Mouse (Mus musculus): ENCODE measurements at regions not wholly inside any gene's neighbourhood (a gene's known extent, or its start where the extent isn't known, plus 50 kb on each side); places are given as distances from the start of the nearest gene placed in this dataset.

GRCm38 (mm10) chr3:41453525-41453924 lies 102.0 kb upstream of the Jade1 start:
- TF ChIP-seq EP300 (IDR thresholded peaks at IDR 0.05; ENCODE audit: insufficient read depth, low read depth, low read length) = no peak
- Histone ChIP-seq H3K36me3 (ENCODE audit: control insufficient read depth, insufficient read depth, low read length) (no peaks in the 10 kb centered on the region), H3K79me2 (replicated peaks; ENCODE audit: control insufficient read depth, insufficient read depth, low read length) (no peaks in the 10 kb centered on the region), H3K4me3 (no peak overlapping the region), H3K27ac (no peak overlapping the region), H3K27me3 (ENCODE audit: control insufficient read depth, insufficient read depth, low read length) (no peaks in the 10 kb centered on the region), H3K9ac (ENCODE audit: low read depth, low read length) (no peak overlapping the region), H3K4me1 (ENCODE audit: control insufficient read depth, insufficient read depth, low read length) (no peaks in the 10 kb centered on the region)
- intact Hi-C loops (cut with DNase I) = no loop called here
- DNase-seq = no peak
- 71% methylated on average over 3 of the region's 3 CpGs for WGBS

DNA sequence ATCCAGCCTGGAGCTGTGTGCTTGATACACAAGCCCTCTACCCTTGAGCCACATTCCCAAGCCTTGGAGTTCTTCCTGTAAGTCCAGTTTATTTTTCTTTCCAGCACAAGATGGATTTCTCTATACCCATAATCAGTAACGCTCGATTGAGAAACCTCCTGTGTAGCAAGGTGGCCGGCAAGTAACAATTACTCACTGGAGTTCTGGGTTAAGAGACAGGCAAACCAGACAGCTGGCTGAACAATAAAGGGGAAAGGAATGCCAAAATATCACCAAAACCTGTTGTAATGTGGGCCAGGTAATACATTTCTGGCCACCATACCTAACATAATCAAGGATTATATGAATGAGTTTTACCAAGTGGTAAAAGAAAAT lies 102.8 kb upstream of the Jade1 start:
- intact Hi-C loops (cut with DNase I) = no loop called here
- no peaks in the 10 kb centered on the region for H3K27me3 ChIP-seq (ENCODE audit: control insufficient read depth, insufficient read depth, low read length)
- H3K79me2 ChIP-seq (replicated peaks; ENCODE audit: control insufficient read depth, insufficient read depth, low read length) = no peaks in the 10 kb centered on the region
- TF ChIP-seq POLR2A (IDR thresholded peaks at IDR 0.05; ENCODE audit: insufficient read depth, low read depth, low read length) (no peak), EP300 (IDR thresholded peaks at IDR 0.05; ENCODE audit: insufficient read depth, low read depth, low read length) (no peak), CTCF (IDR thresholded peaks at IDR 0.05) (no peak)
- no peak overlapping the region for H3K27ac ChIP-seq
- no peak overlapping the region for H3K9ac ChIP-seq (ENCODE audit: low read depth, low read length)
- 63% methylated on average over 3 of the region's 3 CpGs for WGBS
- no peak overlapping the region for H3K4me3 ChIP-seq
- no peaks in the 10 kb centered on the region for H3K36me3 ChIP-seq (ENCODE audit: control insufficient read depth, insufficient read depth, low read length)
- no peak for DNase-seq
- H3K4me1 ChIP-seq (ENCODE audit: control insufficient read depth, insufficient read depth, low read length) = no peaks in the 10 kb centered on the region

DNA sequence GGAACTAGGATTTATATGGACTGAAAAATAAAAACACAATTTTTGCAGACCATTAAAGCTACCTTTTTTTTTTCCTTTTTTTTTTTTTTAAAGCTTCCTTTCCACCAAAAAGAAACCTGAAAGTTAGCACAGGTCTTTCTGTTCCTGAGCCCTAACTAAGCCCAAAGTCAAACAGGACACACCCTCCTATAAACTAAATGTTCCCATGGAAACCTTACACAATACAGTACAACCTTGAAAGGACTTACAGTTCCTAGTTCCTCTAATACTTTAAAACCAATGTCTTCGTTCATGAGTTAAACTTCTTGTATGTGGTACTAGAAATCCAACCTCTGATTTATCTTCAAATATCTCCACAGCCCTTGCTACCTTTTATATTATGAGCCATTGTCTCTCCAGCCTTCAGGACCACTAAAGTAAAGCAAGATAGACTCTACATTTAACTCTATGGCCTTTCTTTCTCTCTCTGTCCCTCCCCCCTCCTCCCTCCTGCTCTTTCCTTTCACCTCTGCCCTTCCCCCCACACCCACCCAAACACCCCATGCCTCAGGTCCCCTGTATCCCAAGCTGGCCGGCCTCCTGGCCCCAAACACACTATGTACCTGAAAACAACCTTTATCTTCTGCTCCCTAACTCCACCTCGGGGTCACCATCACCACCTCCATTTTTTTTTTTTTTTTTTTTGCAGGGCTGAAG lies 103.4 kb upstream of the Jade1 start:
- no peaks in the 10 kb centered on the region for H3K27me3 ChIP-seq (ENCODE audit: control insufficient read depth, insufficient read depth, low read length)
- intact Hi-C loops (cut with DNase I) = no loop called here
- 68% methylated on average over 3 of the region's 3 CpGs for WGBS

DNA sequence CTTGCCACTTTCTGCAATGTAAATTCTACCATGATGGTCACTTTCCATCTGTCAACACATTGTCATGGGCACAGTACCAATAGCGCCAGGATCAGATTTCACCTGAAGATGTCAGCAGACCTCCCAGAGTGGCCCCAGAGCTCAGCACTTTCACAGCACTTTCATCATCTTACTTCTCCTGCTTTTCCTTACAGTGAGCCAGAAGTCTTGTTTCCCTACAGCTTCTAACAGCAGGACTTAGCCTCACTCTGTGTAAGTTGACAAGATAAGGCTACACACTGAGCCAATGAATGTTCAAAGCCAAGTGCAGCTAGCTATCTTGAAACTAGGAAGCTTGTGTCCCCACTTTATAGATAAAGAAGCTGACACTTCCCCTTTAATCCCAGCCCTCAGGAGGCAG lies 104.8 kb upstream of the Jade1 start:
- Histone ChIP-seq H3K79me2 (replicated peaks; ENCODE audit: control insufficient read depth, insufficient read depth, low read length) (no peaks in the 10 kb centered on the region), H3K9ac (ENCODE audit: low read depth, low read length) (no peak overlapping the region), H3K4me1 (ENCODE audit: control insufficient read depth, insufficient read depth, low read length) (no peaks in the 10 kb centered on the region), H3K27me3 (ENCODE audit: control insufficient read depth, insufficient read depth, low read length) (no peaks in the 10 kb centered on the region), H3K36me3 (ENCODE audit: control insufficient read depth, insufficient read depth, low read length) (no peaks in the 10 kb centered on the region), H3K4me3 (no peak overlapping the region), H3K27ac (no peak overlapping the region)
- DNase-seq = no peak
- TF ChIP-seq EP300 (IDR thresholded peaks at IDR 0.05; ENCODE audit: insufficient read depth, low read depth, low read length) (no peak), CTCF (IDR thresholded peaks at IDR 0.05) (no peak), POLR2A (IDR thresholded peaks at IDR 0.05; ENCODE audit: insufficient read depth, low read depth, low read length) (no peak)
- WGBS = 67% methylated on average over 1 of the region's 1 CpGs
- intact Hi-C loops (cut with DNase I) = no loop called here

More for the DNA sequence above, 103.4 kb upstream of the Jade1 start:
- H3K9ac ChIP-seq (ENCODE audit: low read depth, low read length) = no peak overlapping the region
- no peak overlapping the region for H3K4me3 ChIP-seq
- no peaks in the 10 kb centered on the region for H3K4me1 ChIP-seq (ENCODE audit: control insufficient read depth, insufficient read depth, low read length)
- no peaks in the 10 kb centered on the region for H3K79me2 ChIP-seq (replicated peaks; ENCODE audit: control insufficient read depth, insufficient read depth, low read length)
- DNase-seq = no peak
- H3K36me3 ChIP-seq (ENCODE audit: control insufficient read depth, insufficient read depth, low read length) = no peaks in the 10 kb centered on the region
- TF ChIP-seq EP300 (IDR thresholded peaks at IDR 0.05; ENCODE audit: insufficient read depth, low read depth, low read length) (no peak), POLR2A (IDR thresholded peaks at IDR 0.05; ENCODE audit: insufficient read depth, low read depth, low read length) (no peak), CTCF (IDR thresholded peaks at IDR 0.05) (no peak)
- no peak overlapping the region for H3K27ac ChIP-seq

GRCm38 (mm10) chr3:41444243-41444753 lies 111.2 kb upstream of the Jade1 start:
- H3K9ac ChIP-seq (ENCODE audit: low read depth, low read length) = no peak overlapping the region
- no peak for TF ChIP-seq POLR2A (IDR thresholded peaks at IDR 0.05; ENCODE audit: insufficient read depth, low read depth, low read length)
- TF ChIP-seq EP300 (IDR thresholded peaks at IDR 0.05; ENCODE audit: insufficient read depth, low read depth, low read length) = no peak
- no peak for TF ChIP-seq CTCF (IDR thresholded peaks at IDR 0.05)
- no peaks in the 10 kb centered on the region; the same call in 1 of the 2 replicates for H3K4me1 ChIP-seq (ENCODE audit: control insufficient read depth, insufficient read depth, low read length)
- no peaks in the 10 kb centered on the region for H3K27me3 ChIP-seq (ENCODE audit: control insufficient read depth, insufficient read depth, low read length)
- no peaks in the 10 kb centered on the region for H3K79me2 ChIP-seq (replicated peaks; ENCODE audit: control insufficient read depth, insufficient read depth, low read length)
- H3K36me3 ChIP-seq (ENCODE audit: control insufficient read depth, insufficient read depth, low read length) = no peaks in the 10 kb centered on the region
- DNase-seq = no peak
- H3K4me3 ChIP-seq = no peak overlapping the region
- WGBS = 58% methylated on average over 9 of the region's 9 CpGs
- intact Hi-C loops (cut with DNase I) = no loop called here
- H3K27ac ChIP-seq = no peak overlapping the region

GRCm38 (mm10) chr3:41436238-41436637 lies 119.3 kb upstream of the Jade1 start:
- TF ChIP-seq POLR2A (IDR thresholded peaks at IDR 0.05; ENCODE audit: insufficient read depth, low read depth, low read length) = no peak
- no peak for TF ChIP-seq CTCF (IDR thresholded peaks at IDR 0.05)
- TF ChIP-seq EP300 (IDR thresholded peaks at IDR 0.05; ENCODE audit: insufficient read depth, low read depth, low read length) = no peak
- Histone ChIP-seq H3K79me2 (replicated peaks; ENCODE audit: control insufficient read depth, insufficient read depth, low read length) (no peaks in the 10 kb centered on the region), H3K27ac (no peak overlapping the region), H3K27me3 (ENCODE audit: control insufficient read depth, insufficient read depth, low read length) (no peaks in the 10 kb centered on the region), H3K4me1 (ENCODE audit: control insufficient read depth, insufficient read depth, low read length) (no peaks in the 10 kb centered on the region; the same call in 1 of the 2 replicates), H3K36me3 (ENCODE audit: control insufficient read depth, insufficient read depth, low read length) (no peaks in the 10 kb centered on the region), H3K9ac (ENCODE audit: low read depth, low read length) (no peak overlapping the region), H3K4me3 (no peak overlapping the region)
- intact Hi-C loops (cut with DNase I) = no loop called here
- DNase-seq = peak in 1 of 2 experiments; percentile 27
- 78% methylated on average over 8 of the region's 8 CpGs for WGBS

All from heart, adult 2 months (tissue).